ENCODE assay signal across 1 mouse cellular context in the genomic region with DNA sequence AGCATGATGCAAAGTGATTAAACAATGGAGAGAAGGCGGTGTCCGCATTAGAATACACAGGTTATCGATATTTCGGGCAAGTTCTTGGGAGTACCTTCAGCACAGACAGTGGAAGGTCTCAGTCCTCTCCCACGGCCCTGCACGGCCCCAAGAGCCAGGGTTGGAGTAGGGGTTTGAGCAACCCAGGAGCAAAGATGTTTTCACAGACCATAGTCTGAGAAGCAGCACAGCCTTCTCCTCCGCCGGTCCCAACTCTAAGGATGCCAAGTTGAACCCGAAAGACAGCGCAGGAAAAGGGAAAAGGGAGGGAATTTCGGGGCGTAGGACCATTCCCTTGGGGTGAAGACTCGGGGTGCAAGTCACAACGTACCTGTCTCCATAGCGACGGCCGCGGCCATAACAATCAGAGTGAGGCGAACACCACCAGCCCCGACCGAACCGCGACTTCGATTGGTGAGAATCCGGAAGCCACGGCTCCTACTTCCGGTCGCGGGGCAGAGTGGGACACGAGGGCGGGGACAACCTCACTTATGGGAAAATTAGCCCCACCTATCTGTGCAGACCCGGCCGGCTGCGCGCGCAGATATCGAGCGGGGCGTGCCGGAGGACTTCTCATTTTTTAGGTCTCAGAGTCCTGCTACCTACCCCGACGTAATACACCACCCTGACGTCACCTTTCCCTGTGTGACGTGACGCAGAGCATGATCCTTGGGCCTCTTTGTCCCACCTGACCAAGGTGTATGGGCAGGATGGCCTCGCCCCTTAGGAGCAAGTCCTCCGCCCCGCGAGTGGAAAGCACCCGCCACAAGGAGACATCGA.
TF ChIP-seq lines count a peak whose summit lies in the region.

No protein-coding gene starts in this region.

TF ChIP-seq in CH12.LX, 34 proteins besides CTCF, POLR2A, EP300 and RAD21:
- no peak; the same call in 1 of the 2 replicates for TF ChIP-seq MAX (IDR thresholded peaks at IDR 0.05; ENCODE audit: low read length)
- TF ChIP-seq NELFE (IDR thresholded peaks at IDR 0.05; ENCODE audit: low read depth, low read length), result peak; percentile 74
- peak; percentile 46; the same call in 1 of the 2 replicates for TF ChIP-seq ZMIZ1 (IDR thresholded peaks at IDR 0.05; ENCODE audit: low read depth, low read length)
- peak; percentile 10; the same call in 1 of the 2 replicates for TF ChIP-seq MEF2A (IDR thresholded peaks at IDR 0.05; ENCODE audit: borderline replicate concordance, low read depth, low read length)
- TF ChIP-seq MAFK (IDR thresholded peaks at IDR 0.05; ENCODE audit: insufficient replicate concordance, low read length), result no peak
- peak; percentile 11; the same call in 1 of the 2 replicates for TF ChIP-seq POLR2AphosphoS2 (IDR thresholded peaks at IDR 0.05; ENCODE audit: low read depth, low read length)
- TF ChIP-seq PAX5 (IDR thresholded peaks at IDR 0.05; ENCODE audit: low read length), result no peak
- peak; percentile 64 for TF ChIP-seq IRF4 (IDR thresholded peaks at IDR 0.05; ENCODE audit: low read depth, low read length)
- no peak for TF ChIP-seq ZNF384 (IDR thresholded peaks at IDR 0.05; ENCODE audit: low read depth, low read length)
- 0 out of 2 replicates have a peak, but pooled peaks have one; percentile 85 for TF ChIP-seq MYC (IDR thresholded peaks at IDR 0.05; ENCODE audit: low read depth, low read length)
- peak; percentile 51; the same call in 1 of the 2 replicates for TF ChIP-seq MAZ (IDR thresholded peaks at IDR 0.05; ENCODE audit: low read depth, low read length)
- peak; percentile 89 for TF ChIP-seq HCFC1 (IDR thresholded peaks at IDR 0.05; ENCODE audit: low read depth, low read length)
- TF ChIP-seq KAT2A (IDR thresholded peaks at IDR 0.05; ENCODE audit: insufficient replicate concordance, low read length), result 0 out of 2 replicates have a peak, but pooled peaks have one; percentile 73
- peak; percentile 2; the same call in 1 of the 2 replicates for TF ChIP-seq USF1 (IDR thresholded peaks at IDR 0.05; ENCODE audit: low read depth, low read length)
- TF ChIP-seq RCOR1 (conservative IDR thresholded peaks at IDR 0.05; ENCODE audit: low read depth, low read length), result no peak
- TF ChIP-seq GABPA (IDR thresholded peaks at IDR 0.05; ENCODE audit: insufficient replicate concordance, low read depth, low read length), result peak; percentile 98
- peak; percentile 88 for TF ChIP-seq MXI1 (IDR thresholded peaks at IDR 0.05; ENCODE audit: low read depth, low read length)
- no peak for TF ChIP-seq CHD1 (IDR thresholded peaks at IDR 0.05; ENCODE audit: low read depth, low read length)
- TF ChIP-seq NRF1 (IDR thresholded peaks at IDR 0.05; ENCODE audit: low read depth, low read length), result peak; percentile 91
- TF ChIP-seq JUND (conservative IDR thresholded peaks at IDR 0.05; ENCODE audit: low read depth, low read length), result no peak
- peak; percentile 96 for TF ChIP-seq SIN3A (IDR thresholded peaks at IDR 0.05; ENCODE audit: low read length)
- TF ChIP-seq UBTF (IDR thresholded peaks at IDR 0.05; ENCODE audit: low read depth, low read length), result no peak
- peak; percentile 41; the same call in 1 of the 2 replicates for TF ChIP-seq TBP (conservative IDR thresholded peaks at IDR 0.05; ENCODE audit: low read depth, low read length)
- peak; percentile 25; the same call in 1 of the 2 replicates for TF ChIP-seq ETS1 (conservative IDR thresholded peaks at IDR 0.05; ENCODE audit: low read depth, low read length)
- no peak for TF ChIP-seq BHLHE40 (IDR thresholded peaks at IDR 0.05; ENCODE audit: low read depth, low read length)
- TF ChIP-seq ELF1 (IDR thresholded peaks at IDR 0.05; ENCODE audit: low read depth, low read length), result peak; percentile 95
- TF ChIP-seq TCF12 (IDR thresholded peaks at IDR 0.05; ENCODE audit: low read depth, low read length), result peak; percentile 79
- 0 out of 2 replicates have a peak, but pooled peaks have one; percentile 5 for TF ChIP-seq USF2 (conservative IDR thresholded peaks at IDR 0.05; ENCODE audit: low read depth, low read length)
- peak; percentile 37; the same call in 1 of the 2 replicates for TF ChIP-seq JUN (IDR thresholded peaks at IDR 0.05; ENCODE audit: insufficient read depth, low read depth, low read length)
TF ChIP-seq in CH12.LX: peak in this region for 20.
